Mouse (Mus musculus): ENCODE measurements around the gene Zc3h12a.
A peak's percentile ranks its signal among the peaks of the same experiment; 100 is the strongest.

The Zc3h12a gene

DNA sequence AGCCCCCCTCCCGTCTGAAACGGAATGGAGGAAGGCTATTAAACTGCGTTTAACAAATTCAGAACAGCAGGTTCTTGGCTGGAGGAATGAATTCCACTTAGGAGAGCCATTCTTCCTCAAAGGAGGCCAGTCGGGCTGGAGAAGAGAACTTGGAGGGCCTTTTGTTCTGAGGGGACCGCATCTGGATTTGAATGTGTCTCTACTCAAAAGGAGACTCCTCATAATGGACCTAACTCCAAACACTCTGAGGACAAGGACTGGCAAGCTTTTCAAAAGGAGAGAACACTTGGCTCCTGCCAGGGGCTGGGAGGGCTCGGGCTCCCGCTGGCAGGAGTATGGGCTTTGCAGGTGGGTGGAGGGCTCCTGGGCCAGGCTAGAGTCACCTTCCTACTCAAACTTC lies 17.0 kb upstream of the Zc3h12a start:
- no peak for DNase-seq (ENCODE audit: low spot score)

DNA sequence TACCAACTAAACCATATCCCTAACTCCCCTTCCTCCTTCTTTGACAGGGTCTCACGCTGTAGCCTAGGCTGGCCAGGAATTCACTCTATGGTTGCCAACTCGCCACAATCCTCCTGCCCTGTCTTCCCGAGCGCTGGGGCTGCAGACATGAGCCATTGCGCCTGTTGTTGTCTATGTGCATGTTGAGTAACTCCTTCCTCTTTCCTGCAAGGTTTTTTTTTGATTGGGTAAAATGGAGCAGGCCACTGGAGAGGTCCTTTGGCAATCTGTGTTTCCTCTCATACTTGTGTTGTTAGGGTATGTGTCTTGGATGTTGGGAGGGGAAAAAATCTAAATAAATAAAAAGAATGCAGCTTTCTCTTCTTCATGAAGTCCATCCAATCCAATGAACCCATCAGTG lies 16.6 kb upstream of the Zc3h12a start:
- DNase-seq (ENCODE audit: low spot score): no peak

DNA sequence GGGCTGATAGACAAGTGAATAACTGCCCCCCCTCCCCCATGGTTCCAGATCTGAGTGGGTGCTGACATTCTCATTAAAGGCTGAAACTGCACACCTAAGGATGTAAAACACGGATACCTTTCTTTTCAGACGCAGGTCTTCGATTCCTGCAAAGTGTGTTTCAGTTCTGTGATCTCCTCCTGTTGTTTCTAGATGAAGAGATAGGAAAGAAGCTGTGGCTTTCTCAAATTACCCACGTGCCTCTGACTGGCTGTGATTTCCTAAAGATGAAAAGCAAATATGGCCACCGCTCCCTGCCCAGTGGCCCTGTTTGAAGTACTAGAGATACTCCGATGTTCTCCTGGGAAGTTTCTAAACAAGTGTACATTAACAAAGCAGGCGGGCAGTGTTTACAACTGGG lies 10.7 kb upstream of the Zc3h12a start:
- no peak for DNase-seq (ENCODE audit: low spot score)

DNA sequence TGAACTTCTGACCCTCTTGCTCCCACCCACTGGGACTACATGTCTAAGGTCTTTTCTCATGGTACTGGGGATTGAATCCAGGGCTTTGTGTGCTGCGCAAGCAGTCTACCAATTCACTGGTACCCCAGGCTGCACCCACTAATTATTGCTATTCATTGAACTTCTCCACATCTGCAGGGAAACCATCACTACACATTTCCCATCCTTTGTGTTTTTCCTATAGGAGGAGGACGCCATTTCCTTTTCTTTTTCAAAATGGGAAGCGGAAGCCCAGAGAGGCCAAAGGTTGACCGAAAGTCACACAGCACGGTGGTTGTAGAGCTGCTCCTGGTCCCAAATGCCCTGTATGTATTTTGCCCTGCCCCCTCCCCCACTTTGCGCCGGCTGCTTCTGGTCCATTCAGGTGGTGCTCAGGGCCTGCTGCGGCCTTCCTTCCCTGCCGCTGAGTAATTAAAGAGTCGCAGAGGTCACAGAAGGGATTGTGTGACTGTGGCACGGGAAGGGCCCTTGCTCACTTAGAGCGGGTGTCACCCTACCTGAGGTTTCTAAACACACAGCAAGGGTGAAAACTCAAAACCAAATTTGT lies 8.8 kb upstream of the Zc3h12a start:
- DNase-seq (ENCODE audit: low spot score): no peak

DNA sequence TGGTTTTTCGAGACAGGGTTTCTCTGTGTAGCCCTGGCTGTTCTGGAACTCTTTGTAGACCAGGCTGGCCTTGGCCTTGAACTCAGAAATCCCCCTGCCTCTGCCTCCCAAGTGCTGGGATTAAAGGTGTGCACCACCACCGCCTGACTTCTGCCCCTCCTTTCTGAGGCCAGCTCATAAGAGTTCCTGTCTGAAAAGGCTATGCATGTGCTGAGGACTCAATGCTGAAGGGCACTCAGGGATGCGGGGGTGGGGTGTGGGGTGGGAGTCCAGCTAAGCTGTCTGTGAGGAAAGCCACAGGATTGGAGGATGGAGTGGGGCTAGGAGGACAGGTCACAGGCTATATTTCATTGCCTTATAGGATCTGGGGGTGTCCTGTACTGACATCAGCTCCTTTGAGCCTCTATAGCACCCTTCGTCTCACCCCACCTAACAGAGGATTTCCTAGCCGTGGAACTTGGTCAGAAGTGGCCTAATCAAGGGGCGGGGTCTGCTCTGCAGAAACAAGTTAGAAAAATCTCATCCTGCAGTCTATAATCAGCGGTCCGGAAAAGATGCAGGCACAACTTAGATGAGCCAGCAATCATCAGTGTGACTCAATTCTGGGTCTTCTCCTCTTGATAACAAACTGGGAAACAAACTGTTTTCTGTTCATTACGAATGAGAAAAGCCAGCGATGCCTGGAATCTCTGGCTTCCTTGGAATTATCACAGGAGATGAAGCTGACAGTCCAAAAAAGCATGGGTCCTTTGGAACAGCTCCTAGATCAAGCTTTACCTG lies 7.6 kb upstream of the Zc3h12a start:
- DNase-seq (ENCODE audit: low spot score): no peak

DNA sequence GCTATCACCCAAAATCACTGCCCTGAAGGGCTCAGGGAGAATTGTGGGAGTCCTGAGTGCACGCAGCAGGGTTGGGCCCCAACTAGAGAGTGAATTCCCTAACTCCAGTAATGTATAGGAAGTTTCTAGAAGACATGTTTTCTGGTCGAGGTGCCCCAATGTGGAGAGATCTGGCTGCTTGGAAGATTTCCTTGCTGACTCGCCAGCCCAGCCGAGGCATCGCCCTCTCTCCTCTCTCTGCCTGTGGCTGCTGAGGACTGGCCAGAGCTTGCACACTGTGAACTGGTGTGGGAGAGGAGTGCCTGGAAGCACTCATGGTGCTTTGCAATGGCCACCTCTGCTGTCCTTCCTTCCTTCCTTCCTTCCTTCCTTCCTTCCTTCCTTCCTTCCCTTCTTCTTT lies 7.0 kb upstream of the Zc3h12a start:
- no peak for DNase-seq (ENCODE audit: low spot score)

DNA sequence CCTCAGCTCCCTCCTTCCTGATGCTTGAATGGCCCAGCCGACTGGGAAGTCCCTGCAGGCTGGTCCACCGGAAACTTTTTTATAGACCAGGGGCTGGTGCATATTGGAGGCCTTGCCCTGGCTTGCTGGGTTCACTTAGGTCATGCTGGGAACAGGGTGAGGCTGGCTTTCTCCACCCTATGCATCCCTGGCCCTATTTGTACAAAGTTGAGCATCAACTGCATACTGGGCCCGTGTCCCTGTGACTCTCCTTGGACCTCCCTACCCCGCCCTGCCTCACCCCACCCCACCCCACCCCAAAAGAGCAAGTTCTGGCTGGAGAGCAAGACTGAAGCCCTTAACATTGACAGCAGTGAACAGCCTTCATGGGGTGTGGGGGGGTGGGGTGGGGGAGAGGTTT lies 6.6 kb upstream of the Zc3h12a start:
- no peak for DNase-seq (ENCODE audit: low spot score)

DNA sequence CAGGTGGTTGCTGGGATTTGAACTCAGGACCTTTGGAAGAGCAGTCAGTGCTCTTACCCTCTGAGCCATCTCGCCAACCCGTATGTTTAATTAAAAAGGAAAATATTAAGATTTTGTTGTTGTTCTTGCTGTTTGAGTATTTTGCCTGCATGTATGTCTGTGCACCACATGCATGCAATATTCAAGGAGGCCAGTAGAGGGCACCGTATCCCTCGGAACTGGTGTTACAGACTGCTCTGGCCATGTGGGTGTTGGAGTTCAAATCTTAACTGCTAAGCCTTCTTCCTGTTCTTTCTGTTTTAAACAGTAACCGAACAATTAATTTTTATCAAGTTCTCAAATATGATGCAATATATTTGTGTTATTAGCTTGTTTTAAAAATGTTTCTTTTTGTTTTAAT lies 4.8 kb upstream of the Zc3h12a start:
- peak; percentile 67 for DNase-seq (ENCODE audit: low spot score)

DNA sequence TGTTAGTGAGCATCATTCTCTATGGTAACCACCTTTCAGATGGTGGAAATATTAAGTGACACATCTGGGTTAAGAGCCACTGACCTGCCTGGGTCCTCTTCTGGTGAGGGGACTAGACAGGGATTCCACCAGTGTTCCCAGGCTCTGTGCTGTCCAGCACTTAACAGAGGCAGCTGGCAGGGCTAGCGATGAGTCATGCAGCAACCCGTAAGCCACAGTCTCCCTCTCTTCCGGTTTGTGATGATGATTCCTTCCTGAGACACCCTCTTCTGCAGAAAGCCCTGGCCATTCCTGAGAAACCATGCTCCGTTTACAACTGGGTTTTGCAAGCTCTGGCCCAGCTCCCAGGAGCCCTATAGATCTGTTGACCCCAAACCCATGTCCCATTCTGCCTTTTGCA lies 3.9 kb upstream of the Zc3h12a start:
- no peak for DNase-seq (ENCODE audit: low spot score)

DNA sequence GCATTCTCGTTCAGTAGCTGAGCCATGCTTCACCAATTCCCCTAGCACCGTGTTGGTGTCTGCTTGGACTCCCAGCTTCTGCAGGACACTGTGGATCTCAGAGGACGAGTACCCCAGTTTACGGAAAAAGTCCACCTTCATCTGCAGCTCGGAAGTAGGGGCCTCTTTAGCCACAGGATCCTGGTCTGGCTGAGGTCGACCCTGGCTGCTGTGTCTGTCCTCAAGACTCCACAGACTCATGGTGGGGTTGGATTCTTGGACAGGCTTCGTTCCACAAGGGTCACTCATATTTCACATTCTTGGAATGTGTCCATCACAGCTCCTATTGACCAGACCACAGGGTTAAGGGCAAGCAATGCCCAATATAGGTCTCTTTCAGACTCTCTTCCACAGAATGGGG lies 879 bp downstream of the Zc3h12a start:
- no peak for DNase-seq (ENCODE audit: low spot score)

DNA sequence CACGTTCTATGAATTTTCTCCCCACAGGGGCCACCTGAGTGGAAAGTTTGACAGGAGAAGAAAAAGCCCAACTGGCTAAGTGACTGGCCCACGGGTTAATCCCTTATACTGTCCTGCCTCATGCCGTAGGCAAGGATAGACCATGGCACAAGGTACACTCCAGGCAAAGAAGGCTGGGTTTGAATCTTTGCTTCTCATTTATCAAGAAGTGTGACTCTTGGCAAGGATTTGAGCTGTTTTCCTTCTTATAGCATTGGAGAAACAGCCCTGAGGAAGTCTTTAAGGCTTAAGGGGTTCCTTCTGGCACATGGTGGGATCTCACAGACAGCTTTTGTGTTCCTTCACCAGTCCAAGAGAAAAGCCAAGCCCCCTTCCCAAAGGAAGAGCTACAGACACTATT lies 1.5 kb downstream of the Zc3h12a start:
- no peak for DNase-seq (ENCODE audit: low spot score)

DNA sequence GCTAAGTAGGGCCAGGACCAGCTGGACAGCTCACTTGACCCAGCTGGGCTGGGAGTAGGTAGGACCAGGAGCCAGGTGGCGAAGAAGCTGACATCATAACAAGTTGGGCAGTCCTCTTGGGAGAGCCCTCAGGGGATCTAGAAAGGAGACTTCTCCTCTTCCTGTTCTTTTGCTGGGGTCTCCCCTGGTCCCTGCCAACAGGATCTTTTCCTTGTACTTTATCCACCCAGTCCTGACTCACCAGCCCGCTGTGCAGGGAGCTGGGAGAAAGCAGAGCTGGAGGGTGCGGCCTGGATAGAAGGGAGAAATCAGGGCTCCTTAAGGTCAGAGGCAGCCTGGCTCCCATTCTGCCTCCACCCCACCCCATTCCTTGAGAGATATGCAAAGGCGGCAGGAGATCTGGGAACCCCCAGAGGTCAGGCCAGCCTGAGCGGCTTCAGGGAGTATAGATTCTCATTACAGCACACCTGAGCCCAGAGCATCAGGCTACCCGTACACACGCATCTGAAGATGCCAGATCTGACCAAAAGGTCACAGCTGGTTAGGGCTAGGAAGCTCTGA lies 2.2 kb downstream of the Zc3h12a start:
- DNase-seq (ENCODE audit: low spot score): no peak

DNA sequence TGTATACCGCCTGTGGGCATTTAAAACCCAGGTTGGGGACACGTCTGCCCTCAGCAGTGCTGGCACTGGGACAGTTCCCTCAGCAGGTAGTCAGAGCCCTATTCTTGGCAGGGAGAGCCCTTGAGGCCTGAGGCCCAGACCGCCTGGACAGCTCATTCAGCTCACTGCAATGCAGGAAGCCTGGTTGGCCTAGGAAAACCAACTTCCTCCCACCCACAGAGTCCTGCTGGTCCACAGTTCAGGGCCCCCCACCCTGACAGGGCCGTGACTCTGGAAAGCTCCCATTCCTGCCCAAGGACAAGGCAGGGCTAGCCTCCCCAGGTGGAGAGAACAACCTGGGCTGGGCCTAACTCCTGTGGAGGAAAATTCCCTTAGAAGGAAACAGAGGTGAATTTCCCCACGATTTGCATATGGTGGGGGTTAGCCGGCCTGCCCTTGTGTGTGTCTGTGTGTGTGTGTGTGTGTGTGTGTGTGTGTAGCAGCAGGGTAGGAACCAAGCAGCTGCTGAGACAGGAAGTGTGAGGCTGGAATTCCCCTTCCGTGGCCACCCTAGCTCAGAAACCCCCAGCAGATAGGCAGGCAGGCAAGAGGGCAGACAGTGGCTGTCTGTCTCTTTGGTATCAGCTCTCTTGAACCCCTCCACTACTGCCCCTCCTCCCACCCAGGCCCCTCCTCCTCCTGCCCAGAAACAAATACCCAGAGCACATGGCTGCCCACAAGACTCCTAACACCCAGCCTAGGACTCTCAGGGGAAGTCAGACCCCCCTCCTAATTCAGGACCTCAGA lies 3.0 kb downstream of the Zc3h12a start:
- DNase-seq (ENCODE audit: low spot score): no peak

DNA sequence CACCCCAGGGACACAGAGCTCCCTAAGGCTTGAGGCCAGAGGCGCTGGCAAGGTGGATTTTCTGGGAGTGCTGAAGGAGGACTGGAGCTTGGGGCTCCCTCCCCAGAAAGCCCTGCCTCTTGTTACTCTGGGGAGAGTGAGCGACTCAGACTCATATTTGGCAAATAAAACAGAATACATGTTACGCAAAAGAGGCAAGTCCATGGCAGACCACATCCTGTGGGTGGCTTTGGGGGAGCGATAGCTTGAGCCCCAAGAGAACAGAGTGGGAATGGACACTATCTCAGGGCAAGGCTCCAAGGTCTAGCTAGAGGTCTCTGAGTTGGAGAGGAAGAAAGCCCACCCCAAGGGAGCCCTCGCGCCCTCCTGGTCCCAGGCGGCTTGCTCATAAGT lies 4.4 kb downstream of the Zc3h12a start:
- DNase-seq (ENCODE audit: low spot score): no peak

DNA sequence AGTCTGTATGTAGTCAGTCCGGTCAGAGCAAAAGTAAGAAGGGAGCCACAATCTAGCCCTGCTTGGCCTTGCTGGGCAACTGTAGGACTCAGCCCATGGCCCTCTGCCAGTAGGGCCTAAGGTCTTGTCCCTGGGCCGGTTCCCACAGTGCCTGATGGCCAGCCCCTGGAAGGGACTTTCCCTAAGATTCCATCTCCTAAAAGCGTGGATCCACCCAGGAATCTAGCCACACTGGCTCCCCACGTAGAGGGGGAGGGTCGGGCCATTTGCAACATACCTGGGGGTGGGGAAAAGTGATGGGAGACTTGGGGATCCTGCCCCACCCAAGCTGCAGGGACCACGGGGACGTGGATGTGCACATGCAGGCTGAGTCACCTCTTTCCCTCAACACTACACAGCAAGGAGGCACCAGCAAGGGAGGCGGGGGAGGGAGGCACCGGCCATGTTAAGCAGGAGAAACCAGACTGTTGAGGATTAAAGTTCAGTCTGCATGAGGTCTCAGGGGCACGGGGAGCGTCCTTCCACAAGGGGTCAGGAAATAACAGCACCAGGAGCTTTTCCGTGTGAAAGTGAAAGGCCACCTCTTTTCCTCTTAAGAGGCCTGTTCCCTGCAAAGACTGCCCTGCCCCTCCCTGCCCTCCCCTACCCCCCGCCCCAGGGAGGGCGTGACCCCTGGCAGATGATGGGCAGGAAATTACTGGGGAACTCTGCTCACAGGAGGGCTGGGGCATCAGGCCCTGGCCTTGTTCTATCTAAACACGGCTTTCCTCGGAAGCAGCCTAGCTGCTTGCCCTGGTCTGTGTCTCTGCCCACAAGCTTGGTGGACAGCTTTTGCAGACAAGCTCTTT lies 5.0 kb downstream of the Zc3h12a start:
- no peak for DNase-seq (ENCODE audit: low spot score)

DNA sequence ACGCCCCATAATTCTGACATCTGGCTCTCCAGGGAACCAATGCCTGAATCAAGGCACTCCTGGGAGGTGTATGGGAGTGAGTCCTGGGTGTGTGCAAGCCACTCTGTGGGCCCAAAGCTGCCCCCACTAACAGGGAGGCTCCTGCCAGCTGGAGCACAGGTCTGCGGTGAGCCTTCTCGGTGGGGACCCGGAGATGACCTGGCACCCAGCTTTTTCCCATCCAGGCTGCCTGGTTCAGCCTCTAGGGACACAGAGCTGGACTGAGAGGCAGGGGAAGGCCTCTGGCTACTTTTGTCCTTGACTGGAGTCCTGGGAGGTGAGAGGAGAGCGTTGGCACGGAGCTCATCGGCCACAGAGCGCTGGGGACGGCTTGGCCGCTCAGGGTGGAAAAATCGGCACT lies 7.9 kb downstream of the Zc3h12a start:
- DNase-seq (ENCODE audit: low spot score): no peak

DNA sequence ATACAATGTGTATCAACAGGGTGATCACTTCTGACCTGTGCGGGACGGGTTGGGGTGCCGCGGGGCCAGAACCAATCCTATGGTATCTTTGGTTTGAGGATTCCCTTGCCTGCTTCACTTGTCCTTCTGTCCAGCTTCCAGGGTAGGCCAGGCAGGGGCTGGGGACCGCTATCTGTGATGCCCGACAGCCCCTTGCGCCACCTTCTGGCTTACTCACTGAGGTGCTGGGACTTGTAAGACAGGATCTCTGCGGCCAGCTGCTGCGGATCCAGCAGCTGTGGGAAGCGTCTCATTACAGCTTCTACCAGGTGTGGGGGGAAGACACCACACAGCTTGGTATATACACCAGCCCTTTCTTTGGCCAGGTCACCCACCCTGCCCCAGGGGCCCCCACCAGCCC lies 8.6 kb downstream of the Zc3h12a start:
- DNase-seq (ENCODE audit: low spot score): no peak

DNA sequence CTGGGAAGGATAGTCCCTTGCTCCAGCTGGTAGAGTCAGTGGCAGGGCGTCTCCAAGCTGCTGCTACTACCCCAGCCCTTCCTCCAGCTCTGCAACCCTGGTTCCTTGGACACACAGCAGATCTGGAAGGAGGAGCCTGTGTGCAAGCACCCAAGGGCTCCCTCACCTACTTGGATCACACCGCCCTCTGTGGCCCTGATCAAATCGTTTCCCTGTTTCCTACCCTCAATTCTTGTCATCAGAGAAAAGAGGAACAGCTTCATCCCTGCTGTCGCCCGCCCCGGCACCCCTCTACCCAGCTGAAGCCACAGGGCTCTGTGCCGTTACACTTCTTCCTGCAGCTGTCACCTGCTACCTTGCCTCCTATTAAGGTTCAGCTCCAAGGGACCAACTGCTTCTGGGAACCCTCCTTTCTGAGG lies 9.7 kb downstream of the Zc3h12a start:
- DNase-seq (ENCODE audit: low spot score): no peak

DNA sequence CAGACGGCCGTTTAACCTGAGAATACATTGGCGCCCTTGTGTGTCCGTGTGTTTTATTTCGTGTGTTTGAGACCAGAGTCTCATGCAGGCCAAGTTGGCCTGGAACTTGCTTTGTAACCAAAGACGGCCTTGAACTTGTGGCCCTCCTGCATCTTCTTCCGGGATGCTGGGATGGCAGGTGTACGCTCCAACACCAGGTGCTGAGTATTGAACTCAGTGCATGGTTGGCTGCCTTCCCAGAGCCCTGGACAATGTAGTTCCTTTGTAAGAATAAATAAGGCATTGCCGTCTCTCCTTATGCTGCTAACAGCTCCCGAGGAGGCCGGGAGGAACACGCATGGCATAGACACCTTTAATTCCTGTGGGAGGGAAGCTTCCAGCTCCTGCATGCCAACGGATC lies 10.7 kb downstream of the Zc3h12a start:
- no peak for DNase-seq (ENCODE audit: low spot score)

DNA sequence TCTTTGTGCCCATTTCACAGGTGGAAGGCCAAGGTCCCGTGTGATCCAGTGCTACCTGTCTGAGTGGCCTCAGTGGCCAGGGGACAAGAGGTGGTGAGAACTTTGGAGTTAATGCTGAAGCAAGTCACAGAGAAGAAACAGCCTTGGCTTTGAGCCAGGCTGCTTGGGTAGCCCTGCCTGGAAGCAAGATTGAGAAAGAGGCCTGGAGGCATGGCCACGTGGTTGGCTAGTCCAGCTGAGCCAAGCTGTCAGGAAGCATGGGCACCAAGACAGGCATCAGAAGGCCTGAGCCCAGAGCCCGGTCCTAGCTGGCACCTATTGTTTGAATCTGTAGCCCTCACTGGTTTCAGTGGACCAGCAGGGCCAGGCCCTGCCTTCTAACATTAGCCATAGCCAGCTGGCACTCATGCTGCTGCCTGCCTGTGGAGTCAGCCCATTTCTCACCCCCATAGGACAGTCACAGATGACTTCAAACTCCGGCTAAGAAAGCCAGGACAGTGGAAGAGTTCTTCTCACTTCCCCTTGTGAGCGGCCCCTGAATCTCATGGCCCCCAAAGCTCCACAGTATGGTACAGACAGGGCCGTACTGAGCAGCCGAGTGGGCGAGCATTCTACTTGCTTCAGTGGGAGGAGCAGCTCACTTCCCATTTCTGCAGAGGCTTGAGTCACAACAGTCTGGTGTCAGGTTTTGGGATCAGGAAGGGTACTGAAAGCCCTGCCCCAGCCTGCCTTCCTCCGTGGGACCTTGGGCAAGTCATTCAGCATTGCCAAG lies 11.4 kb downstream of the Zc3h12a start:
- no peak for DNase-seq (ENCODE audit: low spot score)

DNA sequence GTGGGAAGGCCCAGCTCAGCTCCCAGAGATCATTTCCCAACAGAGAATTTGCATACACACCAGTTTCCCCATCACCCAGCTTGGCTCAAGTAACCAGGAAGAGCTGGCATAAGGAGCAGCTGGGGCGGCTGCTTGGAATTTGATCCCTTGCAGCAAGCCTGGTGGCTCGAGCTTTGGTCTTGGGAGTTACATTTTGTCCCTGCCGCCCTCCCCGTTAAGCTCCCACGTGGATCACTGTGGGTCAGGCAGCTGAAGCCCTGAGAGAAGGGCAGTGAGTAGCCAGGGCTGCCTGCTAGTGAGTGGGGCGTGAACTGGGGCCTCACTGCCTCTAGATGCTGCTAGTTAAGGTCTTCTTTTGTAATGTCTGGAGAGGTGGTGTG lies 11.9 kb downstream of the Zc3h12a start:
- DNase-seq (ENCODE audit: low spot score): no peak
